Mouse (Mus musculus) common myeloid progenitor, adult 5-6 weeks (primary cell): ENCODE measurements around the gene Fbxo6. TPM values are rescaled to one million over a fixed set of nuclear protein-coding genes. Genes with fewer than 3 reads are reported as not detected.
"Not testable (repeated sequence)": the region's sequence is repeated elsewhere in the genome, so short reads cannot be mapped to it uniquely, and the experiment has no call there.

ENCODE experiments used
- ATAC-seq: replicated peaks from 2 replicates; pipeline ENCODE4 v1.8.0; 2016; ENCODE audit warnings: low read depth, mild to moderate bottlenecking, moderate TSS enrichment, inconsistent platforms; ENCODE audit not compliant: poor library complexity, severe bottlenecking
- total RNA-seq: library from RNA; stranded (forward); fragments of 200-1000, 187-1606 nt; gene quantifications from 2 replicates; pipeline ENCODE4 v1.2.3, GENCODE M21; 2017

The Fbxo6 gene
- total RNA-seq, 1 experiment from 2014 or later = 2.9 TPM

DNA sequence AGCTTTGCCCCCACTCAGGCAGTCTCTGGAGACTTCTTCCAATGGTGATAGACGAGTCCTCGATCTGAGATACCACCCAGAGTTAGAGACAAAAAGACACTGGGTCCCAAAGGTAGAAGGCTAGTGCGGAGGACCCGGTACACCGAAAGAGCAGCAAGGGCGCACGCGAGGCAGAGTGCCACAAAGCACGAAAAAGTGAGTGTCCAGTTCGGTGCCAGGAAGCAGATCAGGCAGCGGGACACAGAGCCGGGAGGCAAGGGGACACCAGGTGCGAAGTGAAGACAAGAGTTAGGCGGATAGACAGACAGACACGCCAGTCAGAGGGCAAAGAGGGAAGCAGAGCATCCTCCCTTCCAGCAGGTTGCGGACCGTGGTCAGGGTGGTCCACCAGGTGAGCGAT, 21.8 kb downstream of the Fbxo6 start, which contains the start of gene Mad2l2:
Mad2l2 (plus strand) TSS at position 252 of the 400 bp plus-strand sequence.
- ATAC-seq = no peak

DNA sequence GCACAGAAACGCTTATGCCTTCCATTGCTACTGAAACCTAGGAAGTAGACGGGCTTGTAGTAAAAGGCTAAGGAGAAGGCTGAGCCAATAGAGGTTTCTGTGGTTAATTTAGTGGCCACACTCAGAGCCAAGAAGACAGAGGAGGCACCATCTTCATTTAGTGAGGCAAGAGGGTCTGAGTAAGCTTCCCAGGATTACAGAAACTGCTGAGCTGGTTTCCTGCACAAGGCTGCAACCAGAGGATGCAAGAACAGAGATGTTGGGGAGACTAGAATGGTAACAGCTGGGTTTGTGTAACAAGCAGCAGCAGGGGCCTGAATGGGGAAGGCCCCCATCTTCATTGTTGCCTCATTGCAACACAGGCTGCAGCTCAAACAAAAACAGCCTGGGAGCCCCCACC, 23.3 kb downstream of the Fbxo6 start:
- ATAC-seq = peak; percentile 29

GRCm38 (mm10) chr4:148128241-148128640, 23.7 kb downstream of the Fbxo6 start:
- ATAC-seq = no peak

DNA sequence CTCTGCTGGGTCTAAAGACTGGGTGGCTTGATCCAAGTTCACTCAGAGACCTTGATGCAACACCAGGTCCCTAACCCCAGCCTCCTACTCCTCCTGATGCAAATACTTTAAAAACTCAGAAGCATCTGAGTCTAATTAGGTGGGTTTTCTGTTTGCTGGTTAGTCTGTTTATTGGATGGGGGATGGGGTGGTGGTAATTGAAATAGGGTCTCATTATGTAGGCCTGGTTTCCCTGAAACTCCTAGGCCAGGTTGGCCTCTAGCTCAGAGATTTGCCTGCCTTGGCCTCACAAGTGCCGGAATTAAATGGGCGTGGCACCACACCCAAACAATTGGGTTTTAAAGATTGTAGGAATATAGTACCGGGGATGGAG, 29.3 kb downstream of the Fbxo6 start:
- ATAC-seq = no peak

DNA sequence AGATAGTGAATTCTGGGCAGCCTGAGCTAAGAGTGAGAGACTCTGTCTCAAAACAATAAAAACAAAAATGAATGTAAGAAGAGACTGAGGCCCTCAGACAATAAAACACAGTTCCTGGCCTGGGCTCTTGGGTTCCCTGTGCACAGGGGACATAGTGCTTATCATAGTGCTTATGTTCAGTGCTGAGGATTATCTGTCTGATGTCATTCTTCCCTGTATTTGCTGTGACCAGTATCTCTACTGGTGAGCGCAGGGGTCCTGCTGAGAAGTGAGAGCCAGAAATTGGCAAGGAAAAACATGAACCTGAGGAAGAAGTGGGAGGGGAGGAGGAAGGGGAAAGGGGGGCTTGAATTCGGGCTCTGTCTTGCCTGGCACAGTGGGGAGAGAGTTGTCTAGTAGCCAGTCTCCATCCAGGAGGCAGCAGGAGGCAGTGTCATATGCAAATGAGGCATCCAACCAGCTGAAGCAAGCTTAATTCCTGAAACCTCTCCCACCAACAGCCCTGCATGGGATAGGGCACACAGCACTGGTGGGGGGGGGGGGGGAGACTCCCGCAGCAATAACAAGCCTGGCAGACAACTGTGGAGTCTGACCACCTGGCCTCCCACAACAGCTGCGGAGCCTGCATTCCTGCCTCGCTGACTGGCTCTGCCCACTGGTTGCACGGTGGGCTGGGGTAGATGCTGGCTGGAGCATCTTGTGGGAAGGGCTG, 29.8 kb downstream of the Fbxo6 start:
- ATAC-seq = no peak

GRCm38 (mm10) chr4:148121362-148121761, 30.6 kb downstream of the Fbxo6 start:
- ATAC-seq = no peak

- ATAC-seq = peak; percentile 59
Observed at GRCm38 (mm10) chr4:148120555-148120954, 31.4 kb downstream of the Fbxo6 start.

DNA sequence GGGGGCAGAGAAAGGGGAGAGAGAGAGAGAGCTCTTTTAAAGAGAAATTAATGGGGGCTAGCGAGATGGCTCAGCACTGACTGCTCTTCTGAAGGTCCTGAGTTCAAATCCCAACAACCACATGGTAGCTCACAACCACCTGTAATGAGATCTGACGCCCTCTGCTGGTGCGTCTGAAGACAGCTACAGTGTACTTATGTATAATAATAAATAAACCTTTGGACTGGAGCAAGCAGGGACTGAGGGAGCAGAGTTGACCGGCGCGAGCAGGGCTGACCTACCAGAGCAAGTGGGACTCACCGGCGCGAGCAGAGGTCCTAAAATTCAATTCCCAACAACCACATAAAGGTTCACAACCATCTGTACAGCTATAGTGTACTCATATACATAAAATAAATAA, 32.4 kb downstream of the Fbxo6 start:
- not testable (repeated sequence) for ATAC-seq

DNA sequence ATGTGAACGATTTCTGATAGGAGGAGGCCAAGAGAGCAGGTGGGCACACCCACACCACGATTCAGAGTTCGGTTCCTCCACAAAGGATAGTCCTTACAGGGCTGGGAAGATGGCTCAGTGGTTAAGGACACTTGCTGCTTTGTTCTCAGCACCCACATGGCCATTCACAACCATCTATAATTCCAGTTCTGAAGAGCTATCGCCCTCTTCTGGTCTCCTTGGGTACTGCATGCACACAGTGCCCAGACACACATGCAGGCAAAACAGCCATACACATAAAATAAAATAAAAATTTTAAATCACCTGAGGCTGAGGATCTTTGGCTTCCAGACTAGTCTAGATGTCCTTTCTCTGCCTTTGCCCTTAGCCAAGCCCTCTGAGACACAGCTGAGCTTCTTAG, 34.5 kb downstream of the Fbxo6 start:
- no peak for ATAC-seq

GRCm38 (mm10) chr4:148116657-148117056, 35.3 kb downstream of the Fbxo6 start:
- no peak for ATAC-seq

GRCm38 (mm10) chr4:148115467-148115866, 36.5 kb downstream of the Fbxo6 start:
- ATAC-seq = peak; percentile 68

- ATAC-seq = peak; percentile 93
Observed at GRCm38 (mm10) chr4:148114758-148115391, 37.1 kb downstream of the Fbxo6 start.

- no peak for ATAC-seq
Observed at GRCm38 (mm10) chr4:148112519-148112918, 39.4 kb downstream of the Fbxo6 start.

GRCm38 (mm10) chr4:148109215-148109614, 42.7 kb downstream of the Fbxo6 start:
- peak; percentile 74 for ATAC-seq

DNA sequence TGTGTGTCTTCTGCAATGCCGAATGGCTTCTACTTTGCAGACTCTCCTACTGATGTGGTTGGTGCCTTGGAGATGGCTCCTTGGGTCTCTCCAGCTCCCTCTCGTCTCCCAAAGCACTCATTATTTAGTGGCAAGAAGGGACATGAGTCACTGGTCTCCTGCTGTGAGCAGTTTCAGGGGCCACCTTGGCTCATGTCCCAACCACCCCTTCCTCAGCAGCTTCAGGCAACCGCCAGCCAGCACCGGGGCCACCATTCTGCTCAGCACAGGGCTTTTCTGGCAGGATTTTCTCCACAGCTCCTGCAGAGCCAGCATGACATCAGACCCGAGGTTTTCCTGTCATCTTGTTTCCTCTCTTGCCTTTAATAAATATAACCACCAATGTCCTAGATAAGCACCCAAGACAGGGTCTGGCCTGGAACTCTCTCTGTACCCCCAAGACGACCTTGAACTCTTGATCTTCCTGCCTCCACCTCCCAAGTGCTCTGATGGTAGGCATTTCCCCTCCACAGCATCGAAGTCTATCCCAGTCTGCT, 43.3 kb downstream of the Fbxo6 start:
- ATAC-seq = peak; percentile 58

DNA sequence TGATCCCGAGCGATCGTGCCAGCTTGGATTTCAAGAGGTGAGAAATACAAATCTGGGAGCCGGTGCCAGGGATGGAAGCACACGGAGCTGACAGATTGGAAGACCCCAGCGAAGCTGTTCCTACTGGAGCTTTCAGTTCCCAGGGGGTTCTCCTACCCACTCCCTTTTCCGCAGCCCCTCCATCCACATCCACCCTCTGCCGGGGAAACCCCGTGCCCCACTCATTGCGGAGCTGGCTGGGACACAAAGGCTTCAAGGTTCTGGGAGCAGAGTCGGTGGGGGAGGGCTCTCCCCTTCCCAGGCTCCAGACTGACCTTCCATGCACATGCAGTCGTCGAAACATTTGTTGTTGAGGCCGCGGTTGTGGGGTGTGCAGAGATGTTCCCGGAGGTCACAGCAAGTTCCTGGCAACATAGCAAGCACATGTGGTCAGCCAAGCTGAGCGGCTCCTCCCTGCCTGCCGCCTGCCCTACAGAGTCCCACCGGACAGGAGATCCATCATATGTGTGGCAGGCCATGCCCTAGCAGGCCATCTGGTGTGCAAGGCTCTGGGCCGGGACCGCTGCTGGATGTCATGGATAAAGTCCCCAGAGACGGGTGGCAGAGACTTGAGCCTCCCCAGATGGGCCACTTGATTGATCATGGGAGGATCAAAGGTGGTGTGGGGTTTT, 44.2 kb downstream of the Fbxo6 start:
- ATAC-seq = no peak

GRCm38 (mm10) chr4:148104146-148104545, 47.8 kb downstream of the Fbxo6 start:
- ATAC-seq = no peak

DNA sequence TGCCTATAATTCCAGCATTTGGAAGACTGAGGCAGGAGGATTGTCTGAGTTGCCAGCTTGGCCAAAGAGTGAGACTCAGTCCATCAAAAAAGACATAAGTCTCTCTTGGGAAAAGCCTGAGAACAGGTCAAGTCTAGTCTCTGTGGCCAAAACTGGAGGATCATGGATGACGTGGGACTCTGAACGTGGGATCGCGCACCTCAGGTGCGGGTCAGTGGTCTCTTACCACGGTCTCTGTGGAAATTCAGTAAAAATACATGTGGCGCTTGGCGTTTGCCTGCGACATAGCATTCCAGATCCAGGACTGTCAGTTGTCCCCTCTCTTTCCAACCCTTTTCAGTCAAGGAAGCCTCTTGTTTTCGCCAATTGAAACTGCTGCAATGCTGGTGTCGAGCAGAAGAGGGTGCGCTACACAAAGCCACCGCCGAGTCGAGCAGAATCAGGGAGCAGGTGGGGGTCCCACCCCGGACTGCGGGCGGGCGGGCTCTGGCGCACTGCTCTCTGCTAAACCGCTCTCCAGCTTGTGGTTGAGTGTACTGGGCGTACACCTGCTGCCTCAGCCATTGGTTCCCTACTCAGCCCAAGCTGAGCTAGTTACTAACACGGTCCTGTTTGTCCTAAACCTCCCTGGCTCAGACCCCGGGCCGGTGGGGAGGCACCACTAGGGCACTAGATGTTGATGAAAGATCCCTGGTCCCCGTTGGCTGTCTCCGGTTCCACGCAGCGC, 50.0 kb downstream of the Fbxo6 start:
- peak; percentile 96 for ATAC-seq

GRCm38 (mm10) chr4:148098666-148099065, 53.3 kb downstream of the Fbxo6 start:
- no peak for ATAC-seq

- no peak for ATAC-seq
Observed at GRCm38 (mm10) chr4:148097936-148098335, 54.0 kb downstream of the Fbxo6 start.
